Mouse (Mus musculus) heart, postnatal 0 days (tissue): ENCODE results near the gene A4gnt.

Experiments
- CTCF ChIP-seq: IDR thresholded peaks from 2 replicates; pipeline ENCODE4 v1.5.1; 2016; ENCODE audit warnings: antibody characterized with exemption, control low read depth, low read depth
- EP300 ChIP-seq: IDR thresholded peaks from 2 replicates; pipeline ENCODE4 v1.6.1; 2016; ENCODE audit warnings: antibody characterized with exemption, low read depth

GRCm38 (mm10) chr9:99637227-99637626 is 24.9 kb downstream of the A4gnt start:
- TF ChIP-seq CTCF = no peak
- no peak for TF ChIP-seq EP300
